Mouse (Mus musculus) CD4-positive, CD25-positive, alpha-beta regulatory T cell, adult 2 months (primary cell): ENCODE results near the gene Irs2.

Experiments used
- DNase-seq: peaks from one replicate; pipeline ENCODE4 v3.0.0-alpha.2; 2012; ENCODE audit warnings: low read depth, low spot score

Irs2 gene

GRCm38 (mm10) chr8:10989946-10990345 lies 18.3 kb downstream of the Irs2 start:
- DNase-seq = no peak

GRCm38 (mm10) chr8:10986638-10987037 lies 21.6 kb downstream of the Irs2 start:
- no peak for DNase-seq

GRCm38 (mm10) chr8:10985064-10985463 lies 23.2 kb downstream of the Irs2 start:
- no peak for DNase-seq

GRCm38 (mm10) chr8:10980876-10981275 lies 27.4 kb downstream of the Irs2 start:
- no peak for DNase-seq

- peak; percentile 16 for DNase-seq
Observed at GRCm38 (mm10) chr8:10979916-10980315, 28.3 kb downstream of the Irs2 start.

- DNase-seq = no peak
Observed at GRCm38 (mm10) chr8:10979196-10979794, 29.0 kb downstream of the Irs2 start.

GRCm38 (mm10) chr8:10978377-10978776 lies 29.9 kb downstream of the Irs2 start:
- no peak for DNase-seq

- no peak for DNase-seq
Observed at GRCm38 (mm10) chr8:10977742-10978376, 30.4 kb downstream of the Irs2 start.

- no peak for DNase-seq
Observed at GRCm38 (mm10) chr8:10974659-10975058, 33.6 kb downstream of the Irs2 start.

GRCm38 (mm10) chr8:10974126-10974525 lies 34.1 kb downstream of the Irs2 start:
- DNase-seq = no peak

GRCm38 (mm10) chr8:10972851-10973452 lies 35.3 kb downstream of the Irs2 start:
- no peak for DNase-seq

- no peak for DNase-seq
Observed at GRCm38 (mm10) chr8:10971984-10972383, 36.3 kb downstream of the Irs2 start.

- peak; percentile 40 for DNase-seq
Observed at GRCm38 (mm10) chr8:10971509-10971908, 36.7 kb downstream of the Irs2 start.

GRCm38 (mm10) chr8:10970496-10971456 lies 37.5 kb downstream of the Irs2 start:
- no peak for DNase-seq

GRCm38 (mm10) chr8:10968687-10969086 lies 39.6 kb downstream of the Irs2 start:
- DNase-seq = no peak

GRCm38 (mm10) chr8:10965401-10966117 lies 42.7 kb downstream of the Irs2 start:
- no peak for DNase-seq

- no peak for DNase-seq
Observed at GRCm38 (mm10) chr8:10964511-10965099, 43.7 kb downstream of the Irs2 start.

GRCm38 (mm10) chr8:10961989-10962388 lies 46.3 kb downstream of the Irs2 start:
- no peak for DNase-seq

GRCm38 (mm10) chr8:10960277-10960819 lies 47.9 kb downstream of the Irs2 start:
- no peak for DNase-seq

GRCm38 (mm10) chr8:10957292-10957955 lies 50.8 kb downstream of the Irs2 start:
- no peak for DNase-seq
